Mouse (Mus musculus) MEL (cell line): Measurements from ENCODE around the gene Uaca. TPM values are rescaled to one million over a fixed set of nuclear protein-coding genes. Genes with fewer than 3 reads are reported as not detected.

Experiments used
- DNase-seq: peaks from one replicate; pipeline ENCODE4 v3.0.0; 2011; ENCODE audit warnings: low read depth, low spot score
- H3K27ac ChIP-seq: 2 replicates; pipeline ENCODE4 v1.5.1; 2012; ENCODE audit warnings: low read depth, mild to moderate bottlenecking, control low read depth, low read length, moderate library complexity; ENCODE audit not compliant: control insufficient read depth
- H3K27me3 ChIP-seq, 2 experiments: fragments of 150-350 bp in 1 of 2; sonication (generic) in 1 of 2; 2 replicates each; pipeline ENCODE4 v1.6.1; 2012; ENCODE audit warnings: low read length in 2 of 2, mild to moderate bottlenecking in 2 of 2, improper control_type of control experiment in 1 of 2, moderate library complexity in 1 of 2; ENCODE audit not compliant: insufficient read depth in 2 of 2, control insufficient read depth in 1 of 2
- H3K36me3 ChIP-seq, 2 experiments: 2 replicates each; pipeline ENCODE4 v1.6.1; 2012 to 2014; ENCODE audit warnings: low read length in 2 of 2, improper control_type of control experiment in 1 of 2, inconsistent platforms in 1 of 2, mild to moderate bottlenecking in 1 of 2; ENCODE audit not compliant: insufficient read depth in 2 of 2, control insufficient read depth in 1 of 2
- H3K4me1 ChIP-seq, 2 experiments: fragments of 150-350 bp in 1 of 2; sonication (generic) in 1 of 2; 2 replicates each; pipeline ENCODE4 v1.6.1; 2012; ENCODE audit warnings: low read length in 2 of 2, improper control_type of control experiment in 1 of 2, mild to moderate bottlenecking in 1 of 2; ENCODE audit not compliant: insufficient read depth in 2 of 2, control insufficient read depth in 1 of 2
- H3K4me3 ChIP-seq, 2 experiments: fragments of 150-350 bp in 1 of 2; sonication (generic) in 1 of 2; 2 replicates each; pipeline ENCODE4 v1.5.1; 2012; ENCODE audit warnings: low read depth in 2 of 2, low read length in 2 of 2, mild to moderate bottlenecking in 2 of 2, moderate library complexity in 2 of 2, control low read depth in 1 of 2, improper control_type of control experiment in 1 of 2; ENCODE audit not compliant: control insufficient read depth in 1 of 2, insufficient read depth in 1 of 2
- H3K79me2 ChIP-seq: 2 replicates; pipeline ENCODE4 v1.6.1; 2012; ENCODE audit warnings: mild to moderate bottlenecking, low read length, moderate library complexity; ENCODE audit not compliant: control insufficient read depth, poor library complexity, insufficient read depth
- H3K9ac ChIP-seq: 2 replicates; pipeline ENCODE4 v1.6.1; 2012; ENCODE audit warnings: low read depth, mild to moderate bottlenecking, control low read depth, low read length, moderate library complexity; ENCODE audit not compliant: control insufficient read depth, poor library complexity, severe bottlenecking
- H3K9me3 ChIP-seq: fragments of 150-350 bp; sonication (generic); replicated peaks from 2 replicates; pipeline ENCODE4 v1.6.1; 2012; ENCODE audit warnings: mild to moderate bottlenecking, low read length, improper control_type of control experiment, moderate library complexity; ENCODE audit not compliant: insufficient read depth
- CHD2 ChIP-seq: IDR thresholded peaks from 2 replicates; pipeline ENCODE4 v1.6.1; 2011; ENCODE audit warnings: low read length, improper control_type of control experiment
- CTCF ChIP-seq, 3 experiments: IDR thresholded peaks in 2 of 3; conservative IDR thresholded peaks in 1 of 3; 2 replicates each; pipeline ENCODE4 v1.5.1; 2011 to 2012; ENCODE audit warnings: low read length in 3 of 3, low read depth in 2 of 3, mild to moderate bottlenecking in 2 of 3, improper control_type of control experiment in 1 of 3, inconsistent platforms in 1 of 3, mixed read lengths in 1 of 3, moderate library complexity in 1 of 3; ENCODE audit not compliant: control insufficient read depth in 1 of 3, insufficient read depth in 1 of 3, poor library complexity in 1 of 3, severe bottlenecking in 1 of 3
- E2F4 ChIP-seq: IDR thresholded peaks from 2 replicates; pipeline ENCODE4 v1.6.1; 2011; ENCODE audit warnings: low read depth, low read length, improper control_type of control experiment, borderline replicate concordance
- ELF1 ChIP-seq: IDR thresholded peaks from 2 replicates; pipeline ENCODE4 v1.6.1; 2014; ENCODE audit warnings: low read depth, mild to moderate bottlenecking, inconsistent platforms, low read length, improper control_type of control experiment, moderate library complexity
- EP300 ChIP-seq, 2 experiments: IDR thresholded peaks; 2 replicates each; pipeline ENCODE4 v1.6.1; 2011; ENCODE audit warnings: improper control_type of control experiment in 2 of 2, low read length in 2 of 2, low read depth in 1 of 2, mild to moderate bottlenecking in 1 of 2
- GATA1 ChIP-seq: IDR thresholded peaks from 2 replicates; pipeline ENCODE4 v1.6.1; 2011; ENCODE audit warnings: low read depth, low read length, improper control_type of control experiment
- JUND ChIP-seq: IDR thresholded peaks from 2 replicates; pipeline ENCODE4 v1.6.1; 2011; ENCODE audit warnings: low read depth, mild to moderate bottlenecking, improper control_type of control experiment, low read length
- KAT2A ChIP-seq: conservative IDR thresholded peaks from 2 replicates; pipeline ENCODE4 v1.6.1; 2012; ENCODE audit warnings: low read depth, low read length, improper control_type of control experiment, inconsistent platforms
- MEF2A ChIP-seq: IDR thresholded peaks from 2 replicates; pipeline ENCODE4 v1.6.1; 2014; ENCODE audit warnings: low read depth, mild to moderate bottlenecking, inconsistent platforms, low read length, improper control_type of control experiment; ENCODE audit not compliant: poor library complexity, insufficient replicate concordance, severe bottlenecking; ENCODE audit errors: extremely low read depth
- NRF1 ChIP-seq: IDR thresholded peaks from 2 replicates; pipeline ENCODE4 v1.6.1; 2014; ENCODE audit warnings: low read depth, mild to moderate bottlenecking, inconsistent platforms, low read length, improper control_type of control experiment, moderate library complexity; ENCODE audit not compliant: poor library complexity, insufficient read depth, severe bottlenecking
- POLR2A ChIP-seq, 2 experiments: IDR thresholded peaks; 2 replicates each; pipeline ENCODE4 v1.6.1; 2011 to 2012; ENCODE audit warnings: low read length in 2 of 2, mild to moderate bottlenecking in 2 of 2, control low read depth in 1 of 2, improper control_type of control experiment in 1 of 2, low read depth in 1 of 2, moderate library complexity in 1 of 2; ENCODE audit not compliant: control insufficient read depth in 1 of 2, insufficient read depth in 1 of 2, poor library complexity in 1 of 2
- POLR2AphosphoS2 ChIP-seq: IDR thresholded peaks from 2 replicates; pipeline ENCODE4 v1.6.1; 2011; ENCODE audit warnings: low read length, improper control_type of control experiment
- POLR2AphosphoS5 ChIP-seq: IDR thresholded peaks from 2 replicates; pipeline ENCODE4 v1.6.1; 2012; ENCODE audit warnings: low read depth, borderline replicate concordance, mild to moderate bottlenecking, inconsistent platforms, low read length, moderate library complexity, mixed read lengths
- SMC3 ChIP-seq: IDR thresholded peaks from 2 replicates; pipeline ENCODE4 v1.6.1; 2011; ENCODE audit warnings: low read depth, low read length, improper control_type of control experiment
- TAL1 ChIP-seq: IDR thresholded peaks from 2 replicates; pipeline ENCODE4 v1.6.1; 2012; ENCODE audit warnings: mild to moderate bottlenecking, inconsistent platforms, low read length, moderate library complexity, mixed read lengths
- TBP ChIP-seq: IDR thresholded peaks from 2 replicates; pipeline ENCODE4 v1.8.0; 2011; ENCODE audit warnings: low read depth, low read length, improper control_type of control experiment
- UBTF ChIP-seq: IDR thresholded peaks from 2 replicates; pipeline ENCODE4 v1.6.1; 2012; ENCODE audit warnings: low read depth, mild to moderate bottlenecking, inconsistent platforms, low read length, improper control_type of control experiment, moderate library complexity, borderline replicate concordance; ENCODE audit not compliant: insufficient read depth
- ZC3H11A ChIP-seq: IDR thresholded peaks from 2 replicates; pipeline ENCODE4 v1.6.1; 2012; ENCODE audit warnings: low read depth, mild to moderate bottlenecking, inconsistent platforms, low read length, improper control_type of control experiment
- ZKSCAN1 ChIP-seq: IDR thresholded peaks from 2 replicates; pipeline ENCODE4 v1.6.1; 2012; ENCODE audit warnings: low read depth, mild to moderate bottlenecking, inconsistent platforms, low read length, improper control_type of control experiment, moderate library complexity
- ZMIZ1 ChIP-seq: IDR thresholded peaks from 2 replicates; pipeline ENCODE4 v1.6.1; 2012; ENCODE audit warnings: low read depth, mild to moderate bottlenecking, inconsistent platforms, low read length, improper control_type of control experiment, moderate library complexity
- ZNF384 ChIP-seq: IDR thresholded peaks from 2 replicates; pipeline ENCODE4 v1.6.1; 2012; ENCODE audit warnings: low read depth, mild to moderate bottlenecking, inconsistent platforms, low read length, improper control_type of control experiment
- polyA plus RNA-seq, 2 experiments: library from polyadenylated mRNA; stranded (reverse) in 1 of 2; unstranded in 1 of 2; fragments of >175 nt in 1 of 2; fragments of >200 nt in 1 of 2; gene quantifications; 2 replicates each; pipeline versions ENCODE4 v1.2.1 to v1.2.4; 2012; ENCODE audit warnings: low replicate concordance in 2 of 2, low read depth in 1 of 2; ENCODE audit not compliant: insufficient read length in 2 of 2, insufficient read depth in 1 of 2, missing spikeins in 1 of 2
- total RNA-seq: library from RNA; depleted of rRNA; stranded (reverse); fragments of 300-350 nt; gene quantifications from 2 replicates; pipeline ENCODE4 v1.2.3, GENCODE M21; 2012

The Uaca gene
- total and polyA plus RNA-seq, 3 experiments, result 10.9 to 11.4 TPM; not detected in 1

GRCm38 (mm10) chr9:60759436-60760007 is 34.8 kb upstream of the Uaca start:
- no peaks in the 10 kb centered on the region for H3K79me2 ChIP-seq
- no peak overlapping the region for H3K9ac ChIP-seq
- no peak overlapping the region for H3K4me3 ChIP-seq
- no peaks in the 10 kb centered on the region for H3K4me1 ChIP-seq
- no peak overlapping the region for H3K27ac ChIP-seq
- no peaks in the 10 kb centered on the region for H3K9me3 ChIP-seq
- H3K36me3 ChIP-seq, result no peaks in the 10 kb centered on the region
- DNase-seq, result no peak
- TF ChIP-seq MEF2A (no peak), ZNF384 (no peak), NRF1 (no peak), ZMIZ1 (no peak), UBTF (no peak), CHD2 (no peak), TAL1 (no peak), EP300 (IDR thresholded peaks at IDR 0.05; ENCODE audit: low read depth in 1 of 2, low read length in 2 of 2) (no peak), GATA1 (no peak), CTCF (IDR thresholded peaks at IDR 0.05 in 2 of 3, conservative IDR thresholded peaks at IDR 0.05 in 1 of 3; ENCODE audit: control insufficient read depth in 1 of 3, insufficient read depth in 1 of 3, low read depth in 2 of 3, low read length in 3 of 3, poor library complexity in 1 of 3, severe bottlenecking in 1 of 3) (no peak), POLR2AphosphoS2 (no peak), SMC3 (no peak), JUND (no peak)
- no peaks in the 10 kb centered on the region for H3K27me3 ChIP-seq

GRCm38 (mm10) chr9:60765181-60765580 is 29.2 kb upstream of the Uaca start:
- TF ChIP-seq SMC3, result no peak
- no peak for DNase-seq
- no peak overlapping the region for H3K4me3 ChIP-seq
- no peaks in the 10 kb centered on the region for H3K4me1 ChIP-seq
- no peaks in the 10 kb centered on the region for H3K9me3 ChIP-seq
- no peaks in the 10 kb centered on the region for H3K27me3 ChIP-seq
- no peak overlapping the region for H3K27ac ChIP-seq
- H3K9ac ChIP-seq, result no peak overlapping the region
- H3K36me3 ChIP-seq, result no peaks in the 10 kb centered on the region
- no peaks in the 10 kb centered on the region for H3K79me2 ChIP-seq

- no peaks in the 10 kb centered on the region for H3K36me3 ChIP-seq
- no peaks in the 10 kb centered on the region for H3K79me2 ChIP-seq
- no peak overlapping the region for H3K9ac ChIP-seq
- no peak overlapping the region for H3K27ac ChIP-seq
- no peak for TF ChIP-seq CTCF (IDR thresholded peaks at IDR 0.05 in 2 of 3, conservative IDR thresholded peaks at IDR 0.05 in 1 of 3; ENCODE audit: control insufficient read depth in 1 of 3, insufficient read depth in 1 of 3, low read depth in 2 of 3, low read length in 3 of 3, poor library complexity in 1 of 3, severe bottlenecking in 1 of 3)
- no peak for TF ChIP-seq POLR2AphosphoS5
- TF ChIP-seq ELF1, result no peak
- TF ChIP-seq POLR2A (IDR thresholded peaks at IDR 0.05; ENCODE audit: control insufficient read depth in 1 of 2, insufficient read depth in 1 of 2, low read depth in 1 of 2, low read length in 2 of 2, poor library complexity in 1 of 2), result no peak
- TF ChIP-seq ZC3H11A, result no peak
- no peak for TF ChIP-seq TBP
- no peak for TF ChIP-seq KAT2A
- TF ChIP-seq E2F4, result no peak
- no peak for TF ChIP-seq NRF1
- no peak for TF ChIP-seq ZKSCAN1
- TF ChIP-seq SMC3, result no peak
- no peak for TF ChIP-seq ZNF384
- no peaks in the 10 kb centered on the region for H3K27me3 ChIP-seq
- H3K4me3 ChIP-seq, result no peak overlapping the region
- no peaks in the 10 kb centered on the region for H3K9me3 ChIP-seq
- no peak for DNase-seq
- no peaks in the 10 kb centered on the region for H3K4me1 ChIP-seq
Measured at GRCm38 (mm10) chr9:60768393-60768792, 25.9 kb upstream of the Uaca start.
